Mouse (Mus musculus): ENCODE data around the gene Ttc33. TPM values are rescaled to one million over a fixed set of nuclear protein-coding genes. Genes with fewer than 3 reads are reported as not detected.

Ttc33 gene
- polyA plus RNA-seq, 1 experiment from 2014 or later = 37.5 TPM

DNA sequence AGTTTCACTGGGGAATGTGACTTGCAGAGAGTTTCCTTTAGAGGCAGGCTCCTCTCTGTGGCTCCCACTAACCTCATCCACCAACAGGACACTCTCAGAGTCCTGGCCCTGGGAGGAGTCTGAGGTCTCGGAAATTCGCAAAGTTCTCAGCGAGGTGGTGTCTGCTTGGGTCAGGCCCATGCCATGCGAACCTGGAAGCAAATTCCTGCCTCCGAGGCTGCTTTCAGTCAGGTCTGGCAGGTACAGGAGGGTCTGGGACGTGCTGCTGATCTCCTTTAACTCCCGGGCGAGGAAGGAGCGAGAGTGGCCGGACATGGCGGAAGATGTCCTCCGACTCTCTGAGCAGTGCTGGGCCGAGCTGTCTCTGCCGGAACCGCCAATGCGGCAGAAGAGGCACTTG, 49.3 kb downstream of the Ttc33 start:
- WGBS (ENCODE audit: insufficient replicate concordance) = 82% methylated on average over 16 of the region's 16 CpGs
- Histone ChIP-seq H3K9ac (ENCODE audit: low read depth, low read length) (no peak overlapping the region), H3K4me3 (ENCODE audit: low read depth, low read length) (no peak overlapping the region), H3K4me2 (no peak overlapping the region), H3K9me3 (replicated peaks; ENCODE audit: control insufficient read depth, low read length) (no peaks in the 10 kb centered on the region), H3K4me1 (ENCODE audit: control insufficient read depth, insufficient read depth, low read length) (peaks cover 6% of the 10 kb centered on the region; the same call in 1 of the 2 replicates), H3K27ac (ENCODE audit: low read depth, low read length) (no peak overlapping the region), H3K36me3 (ENCODE audit: control insufficient read depth, insufficient read depth, low read length) (no peaks in the 10 kb centered on the region), H3K27me3 (ENCODE audit: control insufficient read depth, insufficient read depth, low read length) (no peaks in the 10 kb centered on the region)
- no peak for ATAC-seq (replicated peaks; ENCODE audit: insufficient number of reproducible peaks, low FRiP score, low TSS enrichment)

DNA sequence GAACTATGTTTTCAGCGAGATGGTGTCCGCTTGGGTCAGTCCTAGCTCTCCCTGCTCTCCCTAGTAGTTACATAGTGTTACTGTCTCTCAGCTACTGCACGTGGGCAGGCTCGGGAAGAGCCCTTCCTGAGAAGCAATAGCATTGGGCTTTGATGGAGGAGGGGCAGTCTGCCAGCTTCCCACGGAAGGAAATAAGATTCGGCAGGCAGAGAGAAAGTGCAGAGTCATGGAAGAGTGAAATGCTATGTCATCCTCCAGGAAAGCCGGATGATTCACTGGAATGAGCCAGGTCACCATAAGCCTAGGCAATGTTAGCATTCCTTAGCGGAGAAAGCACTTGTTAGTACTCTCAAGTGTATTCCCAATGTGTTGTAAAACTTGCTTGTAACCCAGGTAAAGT, 50.2 kb downstream of the Ttc33 start:
- Histone ChIP-seq H3K27me3 (ENCODE audit: control insufficient read depth, insufficient read depth, low read length) (0 out of 2 replicates have a peak, but pooled peaks cover 2% of the 10 kb centered on the region), H3K4me3 (ENCODE audit: low read depth, low read length) (no peak overlapping the region), H3K4me1 (ENCODE audit: control insufficient read depth, insufficient read depth, low read length) (peaks cover 6% of the 10 kb centered on the region; the same call in 1 of the 2 replicates), H3K4me2 (peak overlapping the region; percentile 39), H3K9ac (ENCODE audit: low read depth, low read length) (no peak overlapping the region), H3K27ac (ENCODE audit: low read depth, low read length) (no peak overlapping the region), H3K9me3 (replicated peaks; ENCODE audit: control insufficient read depth, low read length) (no peaks in the 10 kb centered on the region), H3K36me3 (ENCODE audit: control insufficient read depth, insufficient read depth, low read length) (no peaks in the 10 kb centered on the region)
- 34% methylated on average over 8 of the region's 8 CpGs for whole genome bisulfite sequencing (ENCODE audit: insufficient replicate concordance)
- peak; percentile 36; the same call in 1 of the 2 replicates for ATAC-seq (replicated peaks; ENCODE audit: insufficient number of reproducible peaks, low FRiP score, low TSS enrichment)

DNA sequence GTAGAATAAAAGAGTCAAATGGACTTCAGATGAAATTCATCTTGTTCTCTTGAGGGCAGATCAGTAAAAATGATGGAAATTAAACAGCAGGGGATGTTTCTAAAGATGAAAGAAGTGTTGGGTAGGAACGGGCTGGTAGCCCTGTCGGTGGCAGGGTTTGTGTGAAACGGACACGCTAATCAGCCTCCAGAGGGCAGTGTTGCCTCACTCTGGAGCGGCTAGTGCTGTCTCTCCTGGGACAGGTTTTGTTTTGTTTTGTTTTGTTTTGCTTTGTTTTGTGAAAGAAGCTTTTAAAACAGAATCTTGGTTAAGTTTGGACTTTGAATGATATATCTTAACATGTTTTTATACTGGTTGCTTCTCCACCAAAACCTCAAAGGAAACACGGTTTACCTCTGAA, 51.2 kb downstream of the Ttc33 start:
- H3K9me3 ChIP-seq (replicated peaks; ENCODE audit: control insufficient read depth, low read length) = no peaks in the 10 kb centered on the region
- H3K27me3 ChIP-seq (ENCODE audit: control insufficient read depth, insufficient read depth, low read length) = 0 out of 2 replicates have a peak, but pooled peaks cover 3% of the 10 kb centered on the region
- H3K4me1 ChIP-seq (ENCODE audit: control insufficient read depth, insufficient read depth, low read length) = peaks cover 6% of the 10 kb centered on the region; the same call in 1 of the 2 replicates
- H3K4me2 ChIP-seq = no peak overlapping the region
- H3K36me3 ChIP-seq (ENCODE audit: control insufficient read depth, insufficient read depth, low read length) = no peaks in the 10 kb centered on the region
- H3K9ac ChIP-seq (ENCODE audit: low read depth, low read length) = no peak overlapping the region
- H3K27ac ChIP-seq (ENCODE audit: low read depth, low read length) = no peak overlapping the region
- H3K4me3 ChIP-seq (ENCODE audit: low read depth, low read length) = no peak overlapping the region
- WGBS (ENCODE audit: insufficient replicate concordance) = 17% methylated on average over 6 of the region's 6 CpGs
- no peak for ATAC-seq (replicated peaks; ENCODE audit: insufficient number of reproducible peaks, low FRiP score, low TSS enrichment)

DNA sequence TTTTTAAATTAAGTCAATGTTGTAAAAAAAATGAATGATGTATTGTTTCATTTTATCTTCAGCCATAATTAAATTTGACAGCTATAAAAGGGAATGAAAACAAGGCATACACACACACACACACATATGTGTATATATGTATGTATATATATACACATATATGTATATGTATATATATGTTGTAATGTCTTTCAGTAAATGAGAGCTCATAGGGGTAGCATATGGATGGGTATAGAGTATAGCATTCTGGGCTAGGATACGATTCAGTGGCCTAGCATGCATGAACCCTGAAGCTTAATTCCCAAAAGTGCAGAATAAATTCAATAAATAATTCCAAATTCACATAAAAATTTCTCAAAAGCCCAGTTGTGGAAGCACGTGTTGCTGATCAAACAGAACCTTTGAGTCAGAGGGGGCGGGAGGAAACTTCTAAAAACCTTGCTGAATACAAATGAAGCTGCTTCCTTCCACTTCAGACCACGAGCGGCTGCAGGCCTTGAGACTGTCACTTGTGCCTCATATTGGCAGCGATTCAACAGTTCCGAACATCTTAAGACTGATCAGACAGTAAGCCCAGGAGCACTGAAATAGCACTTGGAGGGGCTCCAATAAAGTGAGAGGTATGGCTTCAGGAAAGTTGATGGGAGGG, 51.8 kb downstream of the Ttc33 start:
- WGBS (ENCODE audit: insufficient replicate concordance) = 66% methylated on average over 7 of the region's 7 CpGs
- no peak for ATAC-seq (replicated peaks; ENCODE audit: insufficient number of reproducible peaks, low FRiP score, low TSS enrichment)
- no peak overlapping the region for H3K9ac ChIP-seq (ENCODE audit: low read depth, low read length)

DNA sequence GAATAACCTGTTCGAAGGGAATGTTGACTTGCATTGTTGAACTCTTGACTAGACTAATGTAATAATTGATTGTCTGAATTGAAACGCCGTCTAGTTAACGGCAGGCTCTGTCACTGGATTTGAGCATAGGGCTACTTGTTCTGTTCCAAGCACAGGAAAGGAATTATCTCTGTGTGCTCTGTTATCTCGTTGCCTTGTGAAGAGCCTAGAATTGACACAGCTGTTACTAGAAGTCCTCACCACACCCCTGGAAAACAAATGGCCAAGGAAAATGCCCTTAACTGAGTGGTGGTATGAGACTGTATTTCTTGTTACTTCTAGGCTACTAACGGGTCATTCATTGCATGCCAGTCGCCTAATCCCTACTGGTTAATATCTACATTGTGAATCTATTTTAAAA, 52.7 kb downstream of the Ttc33 start:
- no peak overlapping the region for H3K4me3 ChIP-seq (ENCODE audit: low read depth, low read length)
- H3K9me3 ChIP-seq (replicated peaks; ENCODE audit: control insufficient read depth, low read length) = no peaks in the 10 kb centered on the region
- peaks cover 15% of the 10 kb centered on the region for H3K27me3 ChIP-seq (ENCODE audit: control insufficient read depth, insufficient read depth, low read length)
- no peak for ATAC-seq (replicated peaks; ENCODE audit: insufficient number of reproducible peaks, low FRiP score, low TSS enrichment)
- 45% methylated on average over 7 of the region's 7 CpGs for WGBS (ENCODE audit: insufficient replicate concordance)
- H3K9ac ChIP-seq (ENCODE audit: low read depth, low read length) = no peak overlapping the region
- no peaks in the 10 kb centered on the region for H3K36me3 ChIP-seq (ENCODE audit: control insufficient read depth, insufficient read depth, low read length)
- H3K4me2 ChIP-seq = no peak overlapping the region
- H3K27ac ChIP-seq (ENCODE audit: low read depth, low read length) = no peak overlapping the region
- peaks cover 9% of the 10 kb centered on the region; the same call in 1 of the 2 replicates for H3K4me1 ChIP-seq (ENCODE audit: control insufficient read depth, insufficient read depth, low read length)

More for the DNA sequence above, 51.8 kb downstream of the Ttc33 start:
- Histone ChIP-seq H3K4me3 (ENCODE audit: low read depth, low read length) (no peak overlapping the region), H3K27me3 (ENCODE audit: control insufficient read depth, insufficient read depth, low read length) (peaks cover 5% of the 10 kb centered on the region), H3K9me3 (replicated peaks; ENCODE audit: control insufficient read depth, low read length) (no peaks in the 10 kb centered on the region), H3K4me1 (ENCODE audit: control insufficient read depth, insufficient read depth, low read length) (peaks cover 6% of the 10 kb centered on the region; the same call in 1 of the 2 replicates), H3K36me3 (ENCODE audit: control insufficient read depth, insufficient read depth, low read length) (no peaks in the 10 kb centered on the region), H3K4me2 (no peak overlapping the region), H3K27ac (ENCODE audit: low read depth, low read length) (no peak overlapping the region)

DNA sequence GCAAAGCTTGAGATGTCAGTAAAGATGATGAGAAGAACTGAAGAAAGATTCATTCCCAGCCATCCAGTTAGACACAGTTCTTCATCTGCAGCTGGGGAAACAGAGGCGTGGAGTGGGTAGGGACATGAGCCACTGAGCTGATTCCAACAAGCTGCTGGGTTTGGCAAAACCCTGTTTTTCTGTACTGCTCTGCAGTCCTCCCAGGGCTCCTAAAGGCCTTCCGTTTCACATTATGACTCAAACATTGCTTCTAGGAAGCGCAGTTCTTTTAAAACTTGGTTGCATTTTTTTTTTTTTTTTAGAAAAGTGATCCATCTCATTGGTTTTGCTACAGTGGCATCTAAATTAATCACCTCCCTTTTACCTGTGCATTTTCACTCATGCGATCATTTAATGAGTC, 53.2 kb downstream of the Ttc33 start:
- no peaks in the 10 kb centered on the region for H3K9me3 ChIP-seq (replicated peaks; ENCODE audit: control insufficient read depth, low read length)
- ATAC-seq (replicated peaks; ENCODE audit: insufficient number of reproducible peaks, low FRiP score, low TSS enrichment) = no peak
- WGBS (ENCODE audit: insufficient replicate concordance) = 84% methylated on average over 4 of the region's 4 CpGs
- H3K27me3 ChIP-seq (ENCODE audit: control insufficient read depth, insufficient read depth, low read length) = peaks cover 19% of the 10 kb centered on the region
- no peak overlapping the region for H3K27ac ChIP-seq (ENCODE audit: low read depth, low read length)
- H3K36me3 ChIP-seq (ENCODE audit: control insufficient read depth, insufficient read depth, low read length) = no peaks in the 10 kb centered on the region
- H3K4me1 ChIP-seq (ENCODE audit: control insufficient read depth, insufficient read depth, low read length) = peaks cover 11% of the 10 kb centered on the region; the same call in 1 of the 2 replicates
- no peak overlapping the region for H3K4me3 ChIP-seq (ENCODE audit: low read depth, low read length)
- H3K9ac ChIP-seq (ENCODE audit: low read depth, low read length) = no peak overlapping the region
- H3K4me2 ChIP-seq = no peak overlapping the region

DNA sequence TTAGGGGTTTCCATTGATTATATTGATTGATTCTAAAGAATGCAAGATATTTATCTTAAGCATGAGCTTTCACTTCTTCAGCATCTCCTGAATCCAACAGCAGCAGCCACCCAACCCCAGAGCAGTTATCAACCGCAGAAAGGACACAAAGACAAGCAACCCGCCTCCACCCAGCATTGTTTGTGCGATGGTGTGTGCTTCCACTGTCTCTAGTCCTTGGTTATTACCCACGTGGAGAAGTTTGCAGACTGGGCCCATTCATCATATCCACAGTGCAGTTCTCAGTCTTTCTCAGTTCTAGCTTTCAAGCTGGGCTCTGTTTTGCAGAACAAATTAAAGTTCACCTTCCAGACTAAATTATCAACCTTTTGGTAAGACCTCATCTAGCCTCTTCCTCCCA, 54.0 kb downstream of the Ttc33 start:
- Histone ChIP-seq H3K9ac (ENCODE audit: low read depth, low read length) (no peak overlapping the region), H3K4me1 (ENCODE audit: control insufficient read depth, insufficient read depth, low read length) (peaks cover 11% of the 10 kb centered on the region; the same call in 1 of the 2 replicates), H3K36me3 (ENCODE audit: control insufficient read depth, insufficient read depth, low read length) (no peaks in the 10 kb centered on the region), H3K27ac (ENCODE audit: low read depth, low read length) (no peak overlapping the region), H3K4me3 (ENCODE audit: low read depth, low read length) (no peak overlapping the region), H3K9me3 (replicated peaks; ENCODE audit: control insufficient read depth, low read length) (no peaks in the 10 kb centered on the region), H3K27me3 (ENCODE audit: control insufficient read depth, insufficient read depth, low read length) (peaks cover 22% of the 10 kb centered on the region), H3K4me2 (no peak overlapping the region)
- WGBS (ENCODE audit: insufficient replicate concordance) = 68% methylated on average over 4 of the region's 4 CpGs
- ATAC-seq (replicated peaks; ENCODE audit: insufficient number of reproducible peaks, low FRiP score, low TSS enrichment) = no peak

DNA sequence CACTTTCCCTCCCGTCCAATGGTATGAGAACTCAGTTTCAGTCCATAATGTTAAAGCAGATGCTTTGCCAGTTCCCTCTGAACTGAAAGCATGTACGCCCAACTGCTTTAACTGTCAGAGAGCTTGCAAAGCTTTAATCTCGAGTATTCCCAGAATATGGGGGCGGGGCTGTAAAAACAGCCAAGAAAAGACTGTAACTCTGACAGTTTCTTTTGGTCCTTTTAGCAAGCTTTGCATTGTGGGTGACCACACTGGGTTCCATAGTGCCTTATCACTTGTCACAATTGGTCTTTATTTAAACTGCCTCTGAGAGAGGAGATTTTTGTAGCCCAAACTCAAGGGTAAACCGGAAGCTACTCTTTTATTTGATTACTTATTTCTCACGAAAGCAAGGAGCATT, 54.6 kb downstream of the Ttc33 start:
- no peak for ATAC-seq (replicated peaks; ENCODE audit: insufficient number of reproducible peaks, low FRiP score, low TSS enrichment)
- no peaks in the 10 kb centered on the region for H3K9me3 ChIP-seq (replicated peaks; ENCODE audit: control insufficient read depth, low read length)
- no peak overlapping the region for H3K27ac ChIP-seq (ENCODE audit: low read depth, low read length)
- H3K4me3 ChIP-seq (ENCODE audit: low read depth, low read length) = no peak overlapping the region
- 48% methylated on average over 6 of the region's 6 CpGs for WGBS (ENCODE audit: insufficient replicate concordance)
- H3K4me1 ChIP-seq (ENCODE audit: control insufficient read depth, insufficient read depth, low read length) = peaks cover 11% of the 10 kb centered on the region; the same call in 1 of the 2 replicates
- H3K4me2 ChIP-seq = no peak overlapping the region
- H3K36me3 ChIP-seq (ENCODE audit: control insufficient read depth, insufficient read depth, low read length) = no peaks in the 10 kb centered on the region
- H3K9ac ChIP-seq (ENCODE audit: low read depth, low read length) = no peak overlapping the region
- peaks cover 27% of the 10 kb centered on the region for H3K27me3 ChIP-seq (ENCODE audit: control insufficient read depth, insufficient read depth, low read length)

DNA sequence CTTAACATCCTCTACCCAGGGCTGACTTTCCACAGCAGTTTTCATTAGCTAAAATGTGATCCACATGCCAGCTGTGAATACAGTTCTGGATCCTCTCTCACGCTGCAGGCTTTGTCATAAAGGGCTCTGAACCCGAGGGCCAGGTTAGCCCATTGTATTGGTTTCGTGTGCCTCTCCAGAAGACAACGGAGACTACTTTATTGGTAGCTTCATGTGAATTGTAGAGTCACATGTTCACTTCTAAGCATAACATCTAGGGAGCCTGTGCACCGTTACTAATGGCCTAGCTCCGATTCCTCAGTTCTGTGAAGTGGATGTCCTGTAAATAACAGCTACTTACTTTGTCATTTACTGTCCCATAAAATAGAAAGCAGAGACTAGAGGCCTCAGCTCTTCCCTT, 55.0 kb downstream of the Ttc33 start:
- no peak for ATAC-seq (replicated peaks; ENCODE audit: insufficient number of reproducible peaks, low FRiP score, low TSS enrichment)
- Histone ChIP-seq H3K27ac (ENCODE audit: low read depth, low read length) (no peak overlapping the region), H3K36me3 (ENCODE audit: control insufficient read depth, insufficient read depth, low read length) (no peaks in the 10 kb centered on the region), H3K9ac (ENCODE audit: low read depth, low read length) (no peak overlapping the region), H3K4me1 (ENCODE audit: control insufficient read depth, insufficient read depth, low read length) (peaks cover 11% of the 10 kb centered on the region; the same call in 1 of the 2 replicates), H3K4me2 (no peak overlapping the region; the same call in 1 of the 2 replicates), H3K9me3 (replicated peaks; ENCODE audit: control insufficient read depth, low read length) (no peaks in the 10 kb centered on the region), H3K4me3 (ENCODE audit: low read depth, low read length) (no peak overlapping the region), H3K27me3 (ENCODE audit: control insufficient read depth, insufficient read depth, low read length) (peaks cover 32% of the 10 kb centered on the region)
- 80% methylated on average over 6 of the region's 6 CpGs for WGBS (ENCODE audit: insufficient replicate concordance)

Data from heart, embryonic 11.5 days (tissue).